Mouse (Mus musculus) cerebellum, adult 11-12 months (tissue): ENCODE data around the gene Pbx4.

Experiments used
- DNase-seq: peaks from one replicate; pipeline ENCODE4 v3.0.0; 2022

The Pbx4 gene

GRCm38 (mm10) chr8:69814881-69815280 is 17.4 kb upstream of the Pbx4 start:
- DNase-seq, result no peak

- no peak for DNase-seq
Observed at GRCm38 (mm10) chr8:69815396-69815795, 16.9 kb upstream of the Pbx4 start.

- DNase-seq, result no peak
Observed at GRCm38 (mm10) chr8:69820466-69820865, 11.8 kb upstream of the Pbx4 start.

GRCm38 (mm10) chr8:69821971-69822385 is 10.3 kb upstream of the Pbx4 start:
- no peak for DNase-seq

GRCm38 (mm10) chr8:69822386-69823191 is 9.7 kb upstream of the Pbx4 start, which contains the start of gene Lpar2:
TSS of gene Lpar2 (plus strand) at chr8:69822429.
- no peak for DNase-seq

GRCm38 (mm10) chr8:69826371-69826770 is 5.9 kb upstream of the Pbx4 start:
- no peak for DNase-seq

GRCm38 (mm10) chr8:69837057-69837682 is 4.9 kb downstream of the Pbx4 start:
- no peak for DNase-seq

GRCm38 (mm10) chr8:69847167-69848065 is 15.1 kb downstream of the Pbx4 start:
- no peak for DNase-seq

GRCm38 (mm10) chr8:69848951-69849350 is 16.7 kb downstream of the Pbx4 start:
- no peak for DNase-seq

GRCm38 (mm10) chr8:69849899-69850298 is 17.6 kb downstream of the Pbx4 start:
- DNase-seq, result no peak

- DNase-seq, result no peak
Observed at GRCm38 (mm10) chr8:69850926-69851506, 18.7 kb downstream of the Pbx4 start.

GRCm38 (mm10) chr8:69853869-69854268 is 21.6 kb downstream of the Pbx4 start:
- no peak for DNase-seq

GRCm38 (mm10) chr8:69860807-69861206 is 28.5 kb downstream of the Pbx4 start:
- no peak for DNase-seq

- DNase-seq, result no peak
Observed at GRCm38 (mm10) chr8:69861251-69861650, 29.0 kb downstream of the Pbx4 start.

- DNase-seq, result no peak
Observed at GRCm38 (mm10) chr8:69863387-69864020, 31.2 kb downstream of the Pbx4 start.

- no peak for DNase-seq
Observed at GRCm38 (mm10) chr8:69864180-69864579, 31.9 kb downstream of the Pbx4 start.

GRCm38 (mm10) chr8:69867696-69868326 is 35.5 kb downstream of the Pbx4 start:
- DNase-seq, result no peak

GRCm38 (mm10) chr8:69870003-69870765 is 37.9 kb downstream of the Pbx4 start:
- peak; percentile 75 for DNase-seq

- DNase-seq, result no peak
Observed at GRCm38 (mm10) chr8:69870907-69871306, 38.6 kb downstream of the Pbx4 start.

- no peak for DNase-seq
Observed at GRCm38 (mm10) chr8:69874155-69874554, 41.9 kb downstream of the Pbx4 start.

GRCm38 (mm10) chr8:69874654-69875053 is 42.4 kb downstream of the Pbx4 start:
- DNase-seq, result no peak
